Mouse (Mus musculus) cortical plate, adult 2 months (tissue): Measurements from ENCODE around the gene Ythdc1. TPM values are rescaled to one million over a fixed set of nuclear protein-coding genes. Genes with fewer than 3 reads are reported as not detected.

ENCODE experiments used
- H3K27ac ChIP-seq: fragments of 200-500 bp; 2 replicates; pipeline ENCODE4 v1.5.1; 2012; ENCODE audit warnings: low read length, control low read depth, inconsistent platforms; ENCODE audit not compliant: insufficient read depth
- H3K4me1 ChIP-seq: fragments of 200-500 bp; 2 replicates; pipeline ENCODE4 v1.6.1; 2011; ENCODE audit warnings: low read length; ENCODE audit not compliant: control insufficient read depth, insufficient read depth
- H3K4me3 ChIP-seq: fragments of 200-500 bp; 2 replicates; pipeline ENCODE4 v1.5.1; 2011; ENCODE audit warnings: mild to moderate bottlenecking, low read length, control low read depth; ENCODE audit not compliant: insufficient read depth
- CTCF ChIP-seq: fragments of 200-500 bp; IDR thresholded peaks from 2 replicates; pipeline ENCODE4 v1.5.1; 2011; ENCODE audit warnings: mild to moderate bottlenecking, control low read depth, low read length; ENCODE audit not compliant: insufficient read depth; ENCODE audit errors: extremely low read depth
- POLR2A ChIP-seq: fragments of 200-500 bp; IDR thresholded peaks from 2 replicates; pipeline ENCODE4 v1.6.1; 2011; ENCODE audit warnings: mild to moderate bottlenecking, low read length, control low read depth; ENCODE audit not compliant: insufficient read depth; ENCODE audit errors: extremely low read depth
- polyA plus RNA-seq: library from polyadenylated mRNA; depleted of rRNA; stranded (reverse); fragments of >200 nt; gene quantifications from 2 replicates; pipeline ENCODE4 v1.2.3, GENCODE M21; 2012; rRNA removed

Gene Ythdc1
- polyA plus RNA-seq, 1 experiment, result 52.7 TPM

DNA sequence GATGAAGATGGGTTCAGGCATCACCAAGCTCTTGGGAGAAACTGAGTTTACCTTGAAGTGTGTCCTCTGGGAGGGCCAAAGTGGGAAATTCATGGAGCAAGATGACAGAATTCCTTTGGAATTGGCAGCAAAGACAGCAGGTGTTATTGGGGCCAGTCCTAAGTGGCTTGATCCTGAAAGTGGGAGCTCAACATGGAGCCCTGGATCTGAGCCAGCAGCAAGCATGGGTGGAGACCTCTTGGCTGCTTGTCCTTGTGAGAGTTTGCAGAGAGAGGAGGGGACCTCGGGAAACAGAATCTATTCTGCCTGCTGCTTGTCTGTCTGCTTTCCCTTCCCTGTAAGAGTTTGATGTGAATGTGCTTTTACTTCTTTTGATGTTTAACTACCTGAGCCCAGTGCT lies 67.9 kb downstream of the Ythdc1 start:
- Histone ChIP-seq H3K4me1 (no peaks in the 10 kb centered on the region), H3K4me3 (no peak overlapping the region), H3K27ac (no peak overlapping the region)
- TF ChIP-seq POLR2A (no peak), CTCF (no peak)

Other genes with a start within 250 kb of the Ythdc1 start
- gene Tmprss11f, start 171.8 kb upstream of the Ythdc1 start, polyA plus RNA-seq, result not detected in 2 replicates
- gene Tmprss11b, start 127.9 kb upstream of the Ythdc1 start, polyA plus RNA-seq, result not detected in 2 replicates
- gene Tmprss11e, start 58.4 kb upstream of the Ythdc1 start, polyA plus RNA-seq, result not detected in 2 replicates
- gene Ugt2b34, start 102.7 kb downstream of the Ythdc1 start, polyA plus RNA-seq, result not detected in 2 replicates
- not detected in 2 replicates for gene Ugt2b1, start 122.3 kb downstream of the Ythdc1 start, polyA plus RNA-seq
- not detected in 2 replicates for gene Ugt2b35, start 196.6 kb downstream of the Ythdc1 start, polyA plus RNA-seq